Mouse (Mus musculus): ENCODE measurements at regions not wholly inside any gene's neighbourhood (a gene's known extent, or its start where the extent isn't known, plus 50 kb on each side); places are given as distances from the start of the nearest gene placed in this dataset.

DNA sequence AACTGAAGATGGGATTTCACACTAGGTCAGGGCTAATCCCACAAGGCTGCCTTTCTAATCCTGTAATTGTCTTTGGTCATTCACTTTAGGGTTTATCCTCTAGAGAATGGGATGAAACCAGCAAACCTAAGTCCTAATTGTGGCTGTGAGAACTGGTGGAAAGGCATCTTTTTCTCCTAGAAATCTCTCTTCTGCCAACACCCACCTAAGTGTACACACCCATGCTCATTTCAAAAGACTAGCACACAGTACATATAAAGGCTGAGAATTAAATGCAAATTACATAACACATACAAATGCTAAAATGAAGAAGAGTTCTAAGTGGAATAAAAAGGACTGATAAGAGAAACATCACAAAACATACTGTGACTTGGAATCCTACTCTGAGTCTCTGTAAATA is 579.5 kb downstream of the Eepd1 start:
- DNase-seq (ENCODE audit: low read depth, low spot score), result peak; percentile 31

DNA sequence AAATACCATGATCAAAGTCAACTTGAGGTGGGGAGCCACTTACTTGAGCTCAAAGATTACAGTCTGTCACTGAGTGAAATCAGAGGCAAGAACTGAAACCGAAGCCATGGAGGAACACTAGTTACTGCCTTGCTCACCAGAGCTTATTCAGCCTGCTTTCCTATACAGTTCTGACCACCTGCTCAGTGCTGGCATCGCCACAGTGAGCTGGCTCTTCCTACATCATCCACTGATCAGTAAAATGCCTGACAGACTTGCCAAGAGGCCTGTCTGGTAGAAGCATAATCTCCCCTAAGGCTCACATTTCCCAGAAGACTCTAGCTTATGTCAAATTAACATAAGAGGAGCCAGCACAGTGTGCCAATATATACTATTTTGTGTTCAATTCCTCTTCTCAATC is 595.7 kb downstream of the Eepd1 start:
- peak; percentile 15 for DNase-seq (ENCODE audit: low read depth, low spot score)

DNA sequence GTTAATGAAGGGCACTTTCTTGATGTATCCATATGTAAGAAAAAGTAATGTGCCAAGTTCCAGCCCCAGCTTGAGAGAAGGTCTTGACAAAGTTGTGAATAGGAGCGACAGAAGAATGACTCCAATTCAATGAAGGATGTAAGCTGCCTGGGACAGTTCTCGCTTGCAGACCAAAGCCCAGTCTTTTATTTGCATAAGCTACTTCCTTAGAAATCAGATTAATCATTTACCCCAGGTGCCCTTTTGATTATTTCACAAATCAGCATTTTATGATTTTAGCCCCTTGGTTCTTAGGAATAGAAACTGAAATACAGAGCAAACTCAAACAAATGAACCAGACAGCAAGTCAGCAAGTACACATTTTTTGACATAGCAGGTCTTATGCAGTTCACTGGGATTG is 605.2 kb downstream of the Eepd1 start:
- no peak for DNase-seq (ENCODE audit: low read depth, low spot score)

DNA sequence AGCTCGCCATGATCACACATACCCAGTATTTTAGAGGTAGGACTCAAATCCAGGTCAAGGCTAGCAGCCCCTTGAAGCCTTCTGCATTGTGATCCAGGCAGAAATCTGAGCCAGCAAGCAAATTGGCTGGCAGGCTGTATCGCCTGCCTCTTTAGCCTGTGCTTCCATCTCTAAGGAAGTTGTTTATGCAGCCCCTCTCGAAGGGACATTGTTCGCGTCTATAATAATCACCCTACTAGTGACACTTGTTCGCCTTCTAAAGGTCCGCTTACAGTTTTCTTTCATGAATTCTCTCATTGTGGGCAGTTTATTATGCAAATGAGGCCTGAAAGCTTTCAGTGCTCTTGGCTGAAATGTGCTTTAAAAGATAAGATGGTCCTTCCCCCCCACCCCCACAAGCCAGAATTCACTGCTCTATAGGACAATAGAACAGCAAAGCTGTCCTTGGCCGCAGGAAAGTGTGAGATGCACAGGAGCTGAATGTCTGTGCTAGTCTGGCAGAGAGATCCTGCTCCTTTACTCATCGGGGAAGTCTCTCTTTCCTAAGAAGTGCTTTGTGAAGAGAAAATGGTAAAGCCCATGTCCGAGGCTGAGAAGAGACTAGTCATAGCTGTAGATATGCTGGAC is 610.8 kb downstream of the Eepd1 start:
- no peak for DNase-seq (ENCODE audit: low read depth, low spot score)

DNA sequence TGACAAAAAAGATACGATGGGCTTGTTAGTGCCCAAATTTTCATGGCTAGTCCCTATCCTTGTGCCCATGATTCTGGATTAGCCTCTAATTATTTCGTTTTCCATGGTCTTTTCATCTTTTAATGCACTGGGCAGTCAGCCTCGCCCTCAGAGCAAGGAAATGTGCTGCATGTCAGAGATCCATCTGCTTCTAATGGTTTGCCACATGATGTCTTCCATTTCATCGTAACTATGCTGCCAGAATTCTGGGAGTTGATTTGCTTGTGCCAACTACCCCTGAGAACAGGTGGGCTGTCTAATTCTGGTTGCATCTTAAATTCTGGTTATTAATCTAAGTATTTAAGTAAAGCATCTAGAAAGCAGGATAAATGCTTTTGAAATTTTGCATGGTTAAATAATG is 622.8 kb downstream of the Eepd1 start:
- DNase-seq (ENCODE audit: low read depth, low spot score), result no peak

DNA sequence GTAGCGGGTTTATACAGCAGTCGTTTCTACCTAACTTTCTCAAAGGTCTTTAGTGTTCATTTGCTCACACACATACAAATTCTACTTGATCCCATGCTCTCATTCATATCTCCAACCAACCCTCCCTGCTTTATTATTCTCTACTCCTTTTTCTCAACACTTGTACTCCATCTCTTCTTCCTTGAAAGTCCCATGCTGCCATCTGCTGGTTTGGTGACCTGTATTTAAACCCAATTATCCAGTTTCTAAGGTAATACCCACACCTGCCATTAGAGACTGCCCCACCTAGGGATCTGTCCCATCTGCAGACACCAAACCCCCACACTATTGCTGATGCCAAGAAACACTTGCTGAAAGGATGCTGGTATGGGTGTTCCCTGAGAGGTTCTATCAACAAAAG is 611.5 kb upstream of the B3gat1 start:
- DNase-seq (ENCODE audit: low read depth, low spot score), result peak; percentile 52

DNA sequence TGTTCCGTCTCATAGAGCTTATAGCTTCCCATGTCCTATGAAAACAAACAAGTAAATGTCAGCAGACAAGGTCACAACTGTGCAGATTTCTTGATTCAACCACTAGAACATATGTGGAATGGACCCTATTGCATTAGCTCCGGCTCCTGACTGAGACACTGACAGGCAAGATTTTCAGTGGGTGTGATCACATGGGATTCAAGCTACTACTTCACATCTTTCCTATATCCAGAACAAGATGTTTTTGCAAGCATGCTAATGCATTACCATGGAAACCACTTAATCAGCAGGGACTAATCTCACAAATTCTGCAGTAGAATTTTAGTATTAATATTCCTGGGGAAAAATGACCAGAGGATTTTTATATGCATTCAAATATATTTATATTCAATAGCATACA is 598.9 kb upstream of the B3gat1 start:
- DNase-seq (ENCODE audit: low read depth, low spot score), result peak; percentile 70
